Mouse (Mus musculus): ENCODE measurements at regions not wholly inside any gene's neighbourhood (a gene's known extent, or its start where the extent isn't known, plus 50 kb on each side); places are given as distances from the start of the nearest gene placed in this dataset.
A peak's percentile ranks its signal among the peaks of the same experiment; 100 is the strongest.

GRCm38 (mm10) chr15:59207976-59208375 lies 318.9 kb downstream of the Gm49356 start:
- DNase-seq (ENCODE audit: low read depth), result no peak

DNA sequence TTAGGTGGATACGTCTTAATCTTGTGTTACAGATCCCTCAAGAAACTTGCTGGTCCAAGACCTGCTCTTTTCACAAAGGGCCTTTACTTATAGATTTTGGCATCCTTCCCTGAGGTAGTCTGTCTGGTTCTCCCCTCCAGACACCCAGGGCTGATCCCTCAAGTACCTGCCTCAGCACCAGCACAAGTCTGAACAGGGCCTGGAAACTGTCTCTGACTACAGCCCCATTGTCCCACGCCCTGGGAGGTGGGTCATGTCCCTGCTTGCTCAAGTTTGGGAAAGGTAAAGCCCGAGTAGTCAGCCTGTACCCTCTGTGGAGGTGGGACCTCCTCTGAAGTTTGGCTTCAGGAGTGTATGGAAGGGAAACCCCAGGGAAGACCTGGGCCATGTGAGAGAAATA lies 323.3 kb downstream of the Gm49356 start:
- no peak for DNase-seq (ENCODE audit: low read depth)

- no peak for DNase-seq (ENCODE audit: low read depth)
Measured at GRCm38 (mm10) chr15:59214096-59214495, 325.0 kb downstream of the Gm49356 start.

- no peak for DNase-seq (ENCODE audit: low read depth)
Measured at GRCm38 (mm10) chr15:59215239-59215638, 326.1 kb downstream of the Gm49356 start.

DNA sequence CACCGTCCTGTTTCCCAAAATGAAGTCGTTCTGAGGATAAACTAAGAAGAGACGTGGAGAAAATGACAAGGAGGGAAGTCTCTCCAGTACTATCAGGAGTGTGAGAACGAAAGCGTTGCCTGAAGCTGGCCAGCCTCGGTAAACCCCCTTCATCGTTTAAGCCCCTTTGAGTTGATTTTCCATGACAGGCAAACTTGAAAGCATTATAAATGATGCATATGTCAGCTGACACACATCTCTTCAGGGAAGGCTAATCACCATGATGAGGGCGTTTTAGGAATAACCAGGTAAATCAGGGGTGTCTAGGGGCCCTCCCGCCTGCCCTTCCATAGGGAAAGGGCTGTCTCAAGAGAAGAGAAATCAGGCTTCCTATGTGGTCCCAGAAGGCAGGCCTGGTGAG lies 328.4 kb downstream of the Gm49356 start:
- no peak for DNase-seq (ENCODE audit: low read depth)

- DNase-seq (ENCODE audit: low read depth), result no peak
Measured at GRCm38 (mm10) chr15:59218916-59219315, 329.8 kb downstream of the Gm49356 start.

DNA sequence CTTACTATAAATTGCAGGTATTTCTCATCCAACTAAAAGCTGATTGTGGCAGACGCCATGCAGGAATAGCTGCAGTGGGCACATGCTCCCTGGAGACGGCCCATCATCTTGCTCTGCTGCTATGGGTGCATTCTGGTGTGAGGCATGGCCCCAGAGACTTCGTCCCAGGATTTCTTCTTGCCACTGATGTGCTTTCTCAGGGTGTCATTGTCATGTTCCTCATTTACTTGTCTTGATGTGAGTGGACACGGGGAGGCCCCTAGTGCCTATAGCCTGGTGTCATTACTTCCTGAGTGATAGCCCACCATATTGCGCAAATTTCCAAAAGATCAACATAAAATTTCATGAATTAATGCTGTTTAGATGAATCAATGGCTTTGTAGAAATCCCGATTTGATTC lies 336.5 kb downstream of the Gm49356 start:
- DNase-seq (ENCODE audit: low read depth), result no peak

GRCm38 (mm10) chr15:59227293-59227692 lies 338.2 kb downstream of the Gm49356 start:
- DNase-seq (ENCODE audit: low read depth), result no peak

- DNase-seq (ENCODE audit: low read depth), result peak; percentile 13
Measured at GRCm38 (mm10) chr15:59230536-59230935, 341.4 kb downstream of the Gm49356 start.

GRCm38 (mm10) chr15:59231703-59232102 lies 342.6 kb downstream of the Gm49356 start:
- peak; percentile 87 for DNase-seq (ENCODE audit: low read depth)

DNA sequence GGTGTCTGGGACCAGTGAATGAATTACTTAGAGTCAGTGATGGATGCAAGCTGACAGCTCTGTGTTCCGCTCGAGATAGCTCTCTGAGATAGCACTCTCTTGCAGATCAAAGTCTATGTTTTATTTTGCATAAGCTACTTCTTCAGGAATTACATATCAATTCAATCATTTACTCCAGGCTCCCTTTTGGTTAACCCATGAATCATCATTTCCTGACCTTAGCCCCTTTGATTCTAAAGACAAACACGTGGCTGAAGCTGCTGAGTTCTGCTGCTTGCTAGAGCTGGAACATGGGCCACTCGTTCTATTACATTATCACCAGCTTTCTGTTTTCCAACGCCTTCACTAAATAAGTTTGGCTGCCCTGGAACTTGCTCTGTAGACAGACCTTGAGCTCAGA lies 343.2 kb downstream of the Gm49356 start:
- DNase-seq (ENCODE audit: low read depth), result no peak

- DNase-seq (ENCODE audit: low read depth), result peak; percentile 91
Measured at GRCm38 (mm10) chr15:59237446-59238161, 348.5 kb downstream of the Gm49356 start.

- DNase-seq (ENCODE audit: low read depth), result no peak
Measured at GRCm38 (mm10) chr15:59241752-59242151, 352.7 kb downstream of the Gm49356 start.

GRCm38 (mm10) chr15:59245927-59246649 lies 357.0 kb downstream of the Gm49356 start:
- DNase-seq (ENCODE audit: low read depth), result no peak

DNA sequence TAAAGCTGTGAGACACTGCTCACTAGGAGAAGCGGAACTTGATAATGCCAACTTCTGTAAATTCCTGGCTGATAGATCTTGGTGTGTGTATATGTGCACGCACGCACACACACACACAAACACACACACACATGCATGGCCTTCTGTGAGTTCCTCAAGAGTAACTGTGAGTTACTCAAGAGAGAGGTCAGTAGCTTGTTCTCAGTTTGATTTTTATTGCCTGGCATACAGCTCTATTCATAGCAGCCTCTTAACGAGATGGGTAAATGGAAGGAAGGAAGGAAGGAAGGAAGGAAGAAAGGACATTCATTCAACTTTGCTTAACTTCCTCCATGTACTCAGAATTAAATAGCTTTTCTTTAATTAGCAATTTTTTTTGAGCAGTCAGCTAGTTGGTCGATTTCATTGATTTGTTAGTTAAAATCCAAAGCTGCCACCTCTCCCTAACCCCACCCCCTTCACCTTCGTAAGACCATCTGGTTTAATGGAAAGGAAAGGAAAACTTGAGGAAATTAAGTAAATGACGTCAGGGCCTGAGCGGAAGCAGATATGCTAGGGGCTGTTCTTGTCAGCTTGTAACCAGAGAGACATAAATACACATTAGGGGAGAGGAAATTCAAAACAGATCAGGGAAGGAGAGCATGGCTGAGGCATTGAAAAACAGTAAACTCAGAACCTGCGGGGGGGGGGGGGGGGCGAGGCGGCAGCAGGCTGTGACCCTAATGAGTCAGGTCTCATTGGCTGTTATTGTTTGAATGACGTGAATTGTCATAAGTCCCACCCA lies 359.6 kb downstream of the Gm49356 start:
- DNase-seq (ENCODE audit: low read depth), result no peak

GRCm38 (mm10) chr15:59261380-59261779 lies 372.3 kb downstream of the Gm49356 start:
- no peak for DNase-seq (ENCODE audit: low read depth)

DNA sequence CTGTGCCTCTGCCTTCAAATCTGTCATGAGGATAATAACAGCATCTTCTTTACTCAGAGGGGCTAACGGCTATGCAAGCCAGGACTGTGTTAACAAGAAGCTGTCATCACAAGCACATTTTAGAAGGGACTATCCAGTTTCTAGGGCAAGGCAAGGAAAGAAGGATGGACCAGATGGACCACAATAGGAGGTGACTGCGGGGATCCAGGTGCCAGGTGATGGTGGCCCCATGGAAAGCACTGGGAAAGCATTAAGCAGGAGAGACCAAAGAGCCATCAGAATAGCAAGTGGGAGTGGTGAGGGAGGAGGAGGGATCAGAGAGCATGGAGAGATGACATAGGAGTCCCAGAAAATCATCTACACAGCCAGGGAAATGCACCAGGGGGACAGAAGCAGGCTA lies 373.3 kb downstream of the Gm49356 start:
- DNase-seq (ENCODE audit: low read depth), result no peak

DNA sequence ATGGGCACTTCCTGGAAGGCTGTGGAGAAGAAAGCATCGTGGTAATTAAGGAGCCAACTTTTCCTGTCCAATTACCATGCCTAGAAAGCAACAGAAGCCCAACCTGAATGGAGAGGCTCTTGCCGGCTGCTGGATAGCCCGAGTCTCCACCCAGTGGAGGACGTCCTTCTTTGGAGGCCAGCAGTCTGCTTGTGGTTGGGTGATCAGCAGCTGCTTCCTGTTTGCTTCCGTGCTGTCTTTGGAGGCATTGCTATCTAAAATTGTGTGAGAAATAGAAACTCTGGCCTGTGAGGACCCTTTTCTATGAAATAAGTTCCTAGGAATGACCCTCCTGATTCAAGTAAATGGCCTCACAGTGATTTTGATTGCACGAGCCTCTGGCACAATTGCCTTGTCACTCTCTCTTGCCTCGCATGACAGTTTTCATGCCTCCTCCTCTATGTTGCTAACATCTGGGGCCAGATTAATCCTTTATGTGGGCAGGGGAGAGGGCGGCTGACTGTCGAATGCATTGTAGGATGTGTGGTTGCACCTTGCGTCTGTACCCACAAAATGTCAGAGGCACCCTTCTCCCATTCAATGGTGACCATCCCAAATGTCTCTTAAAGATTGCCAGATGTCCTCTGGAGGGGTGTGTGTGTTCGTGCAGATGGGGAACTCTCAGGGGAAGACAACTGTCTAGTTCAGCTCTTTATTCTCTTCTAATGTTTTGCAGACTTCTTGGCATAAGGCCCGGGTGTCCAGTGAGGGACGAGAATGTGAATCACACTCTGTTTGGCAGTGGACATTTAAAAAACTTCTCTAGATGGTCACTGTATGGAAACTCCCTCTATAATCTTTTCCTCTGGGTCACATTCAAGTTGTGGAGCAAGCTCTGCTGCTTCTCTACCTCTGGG lies 374.6 kb downstream of the Gm49356 start:
- peak; percentile 27 for DNase-seq (ENCODE audit: low read depth)
